Mouse (Mus musculus) embryo, embryonic 11.5 days (tissue): ENCODE results near the gene Wdfy2.

ENCODE experiments used
- DNase-seq: peaks from one replicate; pipeline ENCODE4 v3.0.0-alpha.2; 2012; ENCODE audit warnings: low read depth, low spot score

Gene Wdfy2

DNA sequence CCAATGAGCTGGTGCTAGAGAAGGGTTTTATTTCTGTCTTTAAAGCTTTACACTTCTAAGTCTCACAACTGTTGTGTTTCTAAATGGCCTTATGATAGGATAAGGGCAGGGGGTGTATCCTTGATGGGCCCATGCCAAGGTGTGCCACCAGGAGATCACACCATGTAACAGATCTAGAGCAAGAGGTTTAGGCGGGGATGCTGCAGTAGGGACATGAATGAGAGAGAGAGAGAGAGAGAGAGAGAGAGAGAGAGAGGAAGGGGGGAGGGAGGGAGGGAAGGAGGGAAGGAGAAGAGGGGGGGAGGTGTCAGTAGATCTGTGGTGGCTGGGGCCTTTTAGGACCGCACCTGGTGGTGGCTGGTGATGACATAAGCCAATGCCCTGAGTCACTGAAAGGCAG lies 5.5 kb downstream of the Wdfy2 start:
- DNase-seq: no peak

- DNase-seq: no peak
Observed at GRCm38 (mm10) chr14:62844226-62844625, 6.7 kb downstream of the Wdfy2 start.

- no peak for DNase-seq
Observed at GRCm38 (mm10) chr14:62845011-62845840, 7.7 kb downstream of the Wdfy2 start.

DNA sequence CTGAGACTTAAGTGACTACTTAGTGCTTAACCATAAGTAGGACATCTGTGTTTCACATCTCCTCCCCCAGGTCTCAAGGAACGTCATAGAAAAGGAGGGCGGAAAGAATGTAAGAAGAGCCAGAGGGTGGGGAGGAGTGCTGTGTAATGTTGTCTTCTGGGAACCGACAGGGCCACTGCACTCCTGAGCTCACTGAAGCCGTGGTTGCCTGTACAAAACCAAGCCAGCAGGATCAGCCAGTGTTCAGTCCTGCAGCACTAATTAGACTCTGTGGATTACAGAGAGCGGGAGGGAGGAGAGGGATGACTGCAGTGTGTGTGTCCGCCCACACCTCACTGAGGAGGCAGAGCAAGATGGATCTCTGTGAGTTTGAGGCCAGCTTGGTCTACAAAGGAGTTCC lies 13.5 kb downstream of the Wdfy2 start:
- DNase-seq: no peak

DNA sequence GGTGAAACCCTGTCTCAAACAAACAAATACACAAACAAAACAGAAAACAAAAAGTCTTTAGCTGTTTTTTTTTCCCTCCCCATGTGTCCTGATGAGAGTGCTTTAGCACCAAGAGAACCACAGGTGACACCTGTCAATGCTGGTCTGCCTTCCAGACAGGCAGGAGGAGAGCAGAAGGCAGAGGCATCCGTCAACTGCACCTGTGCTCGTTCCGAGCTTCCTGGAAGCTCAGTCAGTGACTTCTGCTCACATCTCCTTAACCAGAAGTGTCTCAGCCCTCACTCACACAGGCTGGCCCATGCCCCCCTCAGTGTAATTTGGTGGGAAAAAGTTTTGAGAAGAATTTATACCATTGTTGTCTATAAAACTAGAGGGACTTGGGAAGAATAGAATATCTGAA lies 15.4 kb downstream of the Wdfy2 start:
- no peak for DNase-seq

DNA sequence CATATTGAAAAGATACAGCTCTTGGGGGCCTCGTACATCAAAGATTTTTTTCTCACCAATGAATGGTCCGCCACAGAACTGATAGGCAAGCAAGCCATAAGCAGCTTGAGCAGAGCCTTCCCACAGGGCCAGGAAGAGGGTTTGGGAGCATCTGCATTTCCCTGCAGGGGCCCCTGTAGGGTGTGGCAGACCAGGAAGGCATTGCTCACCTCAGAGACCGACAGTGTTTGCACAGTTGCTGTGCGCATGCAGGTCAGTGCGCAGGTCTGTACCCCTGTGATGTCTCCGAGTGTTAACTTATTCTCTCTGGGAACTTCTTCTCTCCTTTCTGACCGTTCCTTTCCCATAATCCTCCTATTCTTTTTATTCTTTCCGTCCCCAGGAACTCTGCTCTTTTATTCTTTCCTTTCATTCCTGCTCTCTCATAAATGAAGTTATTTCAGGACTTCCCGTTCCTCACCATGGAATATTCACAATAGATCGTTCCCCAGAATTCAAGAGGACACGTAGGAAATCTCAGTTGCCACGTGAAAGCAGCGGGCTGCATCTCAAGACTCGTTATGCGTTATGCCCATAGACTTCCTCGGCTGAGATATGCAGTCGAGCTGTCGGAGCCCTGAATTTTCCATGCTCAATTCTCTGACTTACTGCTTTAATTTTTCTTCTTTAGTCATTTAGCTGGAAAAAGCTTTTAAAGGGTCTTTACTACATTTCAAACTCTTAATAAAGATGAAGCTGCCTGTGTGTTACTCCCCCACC lies 17.8 kb downstream of the Wdfy2 start:
- no peak for DNase-seq

DNA sequence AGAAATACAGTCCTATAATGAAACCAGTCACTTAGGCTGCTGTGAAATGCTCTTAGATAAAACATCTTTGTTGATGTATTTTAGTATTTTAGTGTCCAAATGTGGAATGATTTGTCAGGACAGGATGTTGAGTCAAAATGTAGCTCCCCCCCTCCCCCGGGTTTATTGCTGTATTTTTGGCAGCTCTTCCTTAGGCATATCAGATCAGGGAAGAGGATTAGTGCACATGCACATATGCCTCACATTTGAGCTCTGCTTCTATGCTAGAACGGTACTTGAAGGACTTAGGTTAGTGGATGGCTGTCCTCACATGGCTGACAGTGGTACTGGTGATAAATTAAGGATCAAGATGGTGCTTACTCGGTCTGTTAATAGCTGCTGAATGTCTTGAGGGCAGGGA lies 18.4 kb downstream of the Wdfy2 start:
- DNase-seq: no peak

- DNase-seq: no peak
Observed at GRCm38 (mm10) chr14:62856490-62856889, 19.0 kb downstream of the Wdfy2 start.

- DNase-seq: no peak
Observed at GRCm38 (mm10) chr14:62857879-62858278, 20.4 kb downstream of the Wdfy2 start.

DNA sequence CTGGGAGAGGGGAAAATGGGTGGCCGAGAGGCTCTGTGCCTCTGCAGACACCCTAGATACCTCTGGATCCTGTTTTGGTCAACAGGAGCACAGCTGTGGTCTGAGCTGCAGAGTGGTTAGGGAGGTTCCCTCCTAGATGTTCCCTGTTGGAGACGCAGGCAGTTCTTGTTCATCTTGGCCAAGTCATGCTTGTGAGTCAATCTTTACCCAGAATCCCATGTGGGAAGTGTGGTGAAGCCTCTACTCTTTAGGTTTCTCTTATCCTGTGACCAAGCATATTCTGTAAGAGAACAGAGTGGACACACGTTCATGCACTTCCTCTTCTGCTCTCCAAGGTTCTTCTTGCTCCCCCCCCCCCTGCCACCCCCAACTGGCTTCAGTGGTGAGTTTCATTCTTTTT lies 20.8 kb downstream of the Wdfy2 start:
- no peak for DNase-seq

GRCm38 (mm10) chr14:62862564-62862963 lies 25.1 kb downstream of the Wdfy2 start:
- DNase-seq: no peak

DNA sequence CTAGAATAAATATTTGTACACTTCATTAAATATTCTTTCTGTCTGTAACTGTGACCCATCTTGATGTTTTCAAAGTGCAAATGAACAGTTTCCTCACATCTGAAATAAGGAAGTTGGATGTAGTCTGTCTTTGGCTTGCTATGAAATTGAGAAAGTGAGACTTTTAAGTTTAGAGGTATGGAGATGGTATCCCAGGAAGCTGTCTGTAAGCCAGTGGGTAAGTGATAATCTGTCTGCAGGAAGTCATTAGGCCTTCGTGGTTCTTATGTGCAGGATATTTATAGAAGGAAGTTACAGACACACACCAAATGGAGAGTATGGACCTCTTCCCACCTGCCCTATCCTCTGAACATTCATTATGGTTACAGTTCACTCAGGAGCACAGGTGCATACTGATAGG lies 26.8 kb downstream of the Wdfy2 start:
- no peak for DNase-seq

- DNase-seq: no peak
Observed at GRCm38 (mm10) chr14:62865405-62865804, 27.9 kb downstream of the Wdfy2 start.

- no peak for DNase-seq
Observed at GRCm38 (mm10) chr14:62867069-62867468, 29.6 kb downstream of the Wdfy2 start.

DNA sequence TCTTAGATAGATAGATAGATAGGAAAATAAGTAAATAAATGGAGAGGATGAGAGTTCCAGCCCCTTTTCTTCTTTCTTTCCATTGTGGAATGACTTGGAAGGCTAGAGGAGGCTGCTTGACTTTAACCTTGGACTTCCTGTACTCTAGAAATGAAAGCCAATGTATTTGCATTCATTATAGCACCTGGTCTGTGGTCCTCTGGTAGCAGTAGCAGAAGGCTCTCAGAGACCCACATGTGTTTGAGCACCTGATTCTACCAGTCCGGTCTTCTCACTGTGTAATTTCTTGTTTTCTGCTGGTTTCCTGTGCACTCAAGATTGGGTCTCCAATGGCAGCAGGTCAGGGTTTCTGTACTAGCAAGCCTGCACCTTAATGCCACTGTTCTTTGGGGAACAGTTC lies 30.1 kb downstream of the Wdfy2 start:
- DNase-seq: no peak

- no peak for DNase-seq
Observed at GRCm38 (mm10) chr14:62868254-62868653, 30.8 kb downstream of the Wdfy2 start.

DNA sequence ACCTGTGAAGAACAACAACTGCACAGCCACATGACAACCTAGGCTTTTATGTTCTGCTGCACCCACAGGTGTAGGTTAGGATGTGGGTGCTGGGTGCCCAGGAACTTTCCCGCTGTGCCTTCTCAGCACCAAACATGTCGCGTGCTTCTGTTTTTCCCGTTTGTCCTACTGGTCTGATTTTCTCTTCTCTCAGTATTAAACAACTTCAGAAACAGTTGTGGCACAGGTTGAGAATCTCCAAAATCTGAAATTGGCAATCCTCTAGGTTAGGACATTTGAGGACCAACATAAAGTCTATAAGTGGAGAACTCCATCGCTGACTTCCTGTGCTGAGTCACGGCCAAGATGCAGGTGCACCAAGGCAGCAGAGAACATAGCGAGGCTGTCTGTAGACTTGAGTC lies 32.8 kb downstream of the Wdfy2 start:
- no peak for DNase-seq

- DNase-seq: no peak
Observed at GRCm38 (mm10) chr14:62871431-62871830, 34.0 kb downstream of the Wdfy2 start.

DNA sequence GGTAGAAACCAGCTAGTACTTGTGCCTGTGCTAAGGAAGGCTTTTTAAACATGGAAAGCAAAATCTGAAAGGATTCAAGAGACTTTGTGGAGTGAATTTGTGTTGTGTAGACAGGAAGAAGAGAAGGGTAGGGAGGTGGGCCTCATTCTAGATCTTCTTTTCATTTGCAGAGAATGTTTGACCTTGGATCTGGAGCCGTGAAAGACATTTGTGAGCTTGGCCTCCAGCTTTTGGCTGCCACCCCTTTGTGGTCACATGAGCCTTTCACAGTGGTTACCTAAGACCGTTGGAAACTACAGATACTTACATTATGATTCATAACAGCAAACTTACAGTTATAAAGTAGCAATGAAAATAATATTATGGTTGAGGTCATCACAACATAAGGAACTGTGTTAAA lies 34.5 kb downstream of the Wdfy2 start:
- DNase-seq: no peak

DNA sequence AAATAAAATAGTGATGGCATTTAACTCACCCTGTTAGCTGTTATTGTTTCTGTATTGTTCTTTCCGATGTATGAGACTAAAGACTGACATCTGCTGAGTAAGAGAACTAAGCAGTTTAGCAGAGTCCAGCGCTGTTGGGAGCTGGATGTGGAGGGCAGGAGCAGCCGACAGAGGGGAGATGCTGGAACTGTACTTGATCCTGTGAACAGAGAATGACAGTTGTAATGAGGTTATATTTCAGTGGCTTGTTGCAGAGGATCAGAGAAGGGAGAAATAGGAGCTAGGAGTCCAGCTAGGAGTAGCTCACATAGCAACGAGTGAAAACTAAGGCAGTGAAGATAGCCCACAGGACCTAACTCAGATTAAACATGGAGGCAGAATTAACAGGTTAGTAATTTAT lies 36.3 kb downstream of the Wdfy2 start:
- DNase-seq: no peak

GRCm38 (mm10) chr14:62874348-62874747 lies 36.9 kb downstream of the Wdfy2 start:
- DNase-seq: no peak

- no peak for DNase-seq
Observed at GRCm38 (mm10) chr14:62878076-62878475, 40.6 kb downstream of the Wdfy2 start.
